Mouse (Mus musculus): Measurements from ENCODE around the gene Phb2. TPM values are rescaled to one million over a fixed set of nuclear protein-coding genes. Genes with fewer than 3 reads are reported as not detected.
A peak's percentile ranks its signal among the peaks of the same experiment; 100 is the strongest.
"Not testable (repeated sequence)": the region's sequence is repeated elsewhere in the genome, so short reads cannot be mapped to it uniquely, and the experiment has no call there.

Phb2 gene
- total RNA-seq (2021) = 100 to 1,000 TPM; 113 to 127 TPM

- DNase-seq (ENCODE audit: low spot score in 2 of 2) = peak; percentile 97 to 99
- intact Hi-C loops (cut with DNase I) = loop anchor here (1.0 kb wide), 2 partner anchors 29 to 33 kb away; partner anchors contain the start of gene Grcc10
These were observed at the start of gene Phb2, which contains the start of gene Emg1 for GRCm38 (mm10) chr6:124711824-124712782. Gene Phb2, plus strand, starts transcription at chr6:124712336. Gene Emg1, minus strand, starts transcription at chr6:124712178.

- intact Hi-C loops (cut with DNase I) = loop anchor here (1.0 to 5.0 kb wide), 3 partner anchors 40 to 97 kb away; partner anchors contain the start of gene Grcc10
- DNase-seq (ENCODE audit: low spot score in 2 of 2) = peak; percentile 97 to 98
These were observed 49.4 kb upstream of the Phb2 start, which contains the start of gene Lpcat3 for GRCm38 (mm10) chr6:124662477-124663423. Gene Lpcat3, plus strand, starts transcription at chr6:124663027.

GRCm38 (mm10) chr6:124663424-124663795 lies 48.7 kb upstream of the Phb2 start:
- intact Hi-C loops (cut with DNase I) = loop anchor here (2.0 to 5.0 kb wide), 2 partner anchors 39 to 77 kb away; partner anchors contain the start of gene Grcc10
- no peak for DNase-seq (ENCODE audit: low spot score in 2 of 2)

- intact Hi-C loops (cut with DNase I) = loop anchor here (5.0 kb wide), 1 partner anchor 38 kb away; no protein-coding TSS in a partner anchor
- DNase-seq (ENCODE audit: low spot score in 2 of 2) = no peak
These were observed 47.9 kb upstream of the Phb2 start for GRCm38 (mm10) chr6:124664256-124664655.

GRCm38 (mm10) chr6:124665011-124665410 lies 47.1 kb upstream of the Phb2 start:
- intact Hi-C loops (cut with DNase I) = no loop called here

GRCm38 (mm10) chr6:124669234-124669859 lies 42.8 kb upstream of the Phb2 start:
- intact Hi-C loops (cut with DNase I) = no loop called here
- DNase-seq (ENCODE audit: low spot score in 2 of 2) = no peak

More at GRCm38 (mm10) chr6:124665011-124665410, 47.1 kb upstream of the Phb2 start:
- DNase-seq (ENCODE audit: low spot score in 2 of 2) = no peak

GRCm38 (mm10) chr6:124670281-124670900 lies 41.7 kb upstream of the Phb2 start:
- DNase-seq (ENCODE audit: low spot score in 2 of 2) = no peak
- intact Hi-C loops (cut with DNase I) = no loop called here

GRCm38 (mm10) chr6:124672100-124672499 lies 40.0 kb upstream of the Phb2 start:
- DNase-seq (ENCODE audit: low spot score in 2 of 2) = no peak
- intact Hi-C loops (cut with DNase I) = no loop called here

- DNase-seq (ENCODE audit: low spot score in 2 of 2) = peak; percentile 54 to 57
These were observed 38.5 kb upstream of the Phb2 start for GRCm38 (mm10) chr6:124673619-124674018.

GRCm38 (mm10) chr6:124674591-124674990 lies 37.5 kb upstream of the Phb2 start:
- DNase-seq (ENCODE audit: low spot score in 2 of 2) = no peak
- intact Hi-C loops (cut with DNase I) = no loop called here

More at GRCm38 (mm10) chr6:124673619-124674018, 38.5 kb upstream of the Phb2 start:
- intact Hi-C loops (cut with DNase I) = no loop called here

- intact Hi-C loops (cut with DNase I) = no loop called here
- DNase-seq (ENCODE audit: low spot score in 2 of 2) = no peak
These were observed 36.0 kb upstream of the Phb2 start for GRCm38 (mm10) chr6:124676171-124676570.

GRCm38 (mm10) chr6:124678769-124679168 lies 33.4 kb upstream of the Phb2 start:
- intact Hi-C loops (cut with DNase I) = no loop called here
- DNase-seq (ENCODE audit: low spot score in 2 of 2) = no peak

- intact Hi-C loops (cut with DNase I) = no loop called here
- DNase-seq (ENCODE audit: low spot score in 2 of 2) = no peak
These were observed 32.6 kb upstream of the Phb2 start for GRCm38 (mm10) chr6:124679486-124679885.

GRCm38 (mm10) chr6:124682291-124682690 lies 29.8 kb upstream of the Phb2 start:
- DNase-seq (ENCODE audit: low spot score in 2 of 2); intact Hi-C loops (cut with DNase I): not testable (repeated sequence)

- peak in 1 of 2 experiments; percentile 23 for DNase-seq (ENCODE audit: low spot score in 2 of 2)
- intact Hi-C loops (cut with DNase I) = no loop called here
These were observed 28.3 kb upstream of the Phb2 start for GRCm38 (mm10) chr6:124683591-124684417.

GRCm38 (mm10) chr6:124685606-124686386 lies 26.3 kb upstream of the Phb2 start:
- intact Hi-C loops (cut with DNase I) = no loop called here

GRCm38 (mm10) chr6:124686644-124687043 lies 25.5 kb upstream of the Phb2 start:
- intact Hi-C loops (cut with DNase I); DNase-seq (ENCODE audit: low spot score in 2 of 2): not testable (repeated sequence)

More at GRCm38 (mm10) chr6:124685606-124686386, 26.3 kb upstream of the Phb2 start:
- no peak for DNase-seq (ENCODE audit: low spot score in 2 of 2)

Measured in left cerebral cortex, postnatal 36 days (tissue).